Comparison of ENCODE assay signal across 8 mouse cellular contexts in genomic region chr2:26236681-26237289, GRCm38 (mm10). TPM values are rescaled to one million over a fixed set of nuclear protein-coding genes. Genes with fewer than 3 reads are reported as not detected.
DNase-seq lines count a peak whose midpoint lies in the region; ATAC-seq and TF ChIP-seq lines count a peak whose summit lies in the region.

No protein-coding gene starts in this region.

- no peak for DNase-seq in kidney, postnatal 0 days (ENCODE audit: low spot score)
- no peak for DNase-seq in kidney, adult 8-10 months
- DNase-seq in B cell, adult 2 months, result no peak
- no peak for DNase-seq in adrenal gland, postnatal 14 days

- no peak for TF ChIP-seq POLR2A in bone marrow, adult 2 months (IDR thresholded peaks at IDR 0.05; ENCODE audit: borderline replicate concordance, control insufficient read depth, low read depth, low read length)
- TF ChIP-seq POLR2A in olfactory bulb, adult 2 months (IDR thresholded peaks at IDR 0.05; ENCODE audit: insufficient read depth, low read depth, low read length), result no peak

- peak; percentile 41; the same call in 1 of the 2 replicates for ATAC-seq in kidney, postnatal 0 days (replicated peaks; ENCODE audit: low FRiP score, low read depth)
- ATAC-seq in forebrain, embryonic 12.5 days (ENCODE audit: low FRiP score), result peak; percentile 65
- ATAC-seq in limb, embryonic 13.5 days (ENCODE audit: low FRiP score, low read depth), result peak; percentile 79

- H3K4me1 ChIP-seq in kidney, postnatal 0 days (replicated peaks; ENCODE audit: insufficient read depth, low read length), result peaks cover 6% of the 10 kb centered on the region
- H3K4me1 ChIP-seq in bone marrow, adult 2 months (ENCODE audit: control insufficient read depth, insufficient read depth, low read length), result peaks cover 1% of the 10 kb centered on the region; the same call in 1 of the 2 replicates
- peaks cover 12% of the 10 kb centered on the region for H3K4me1 ChIP-seq in forebrain, embryonic 12.5 days
- peaks cover 30% of the 10 kb centered on the region for H3K4me1 ChIP-seq in limb, embryonic 13.5 days
- H3K4me1 ChIP-seq in olfactory bulb, adult 2 months (ENCODE audit: control insufficient read depth, insufficient read depth, low read length), result peaks cover 26% of the 10 kb centered on the region

- no peak for TF ChIP-seq CTCF in kidney, postnatal 0 days (IDR thresholded peaks at IDR 0.05; ENCODE audit: low read depth)
- TF ChIP-seq CTCF in bone marrow, adult 2 months (IDR thresholded peaks at IDR 0.05; ENCODE audit: control insufficient read depth, insufficient read depth, low read length), result no peak
- TF ChIP-seq CTCF in olfactory bulb, adult 2 months (IDR thresholded peaks at IDR 0.05; ENCODE audit: insufficient read depth, low read depth, low read length), result no peak

- peak overlapping the region; percentile 72 for H3K27ac ChIP-seq in kidney, postnatal 0 days
- H3K27ac ChIP-seq in bone marrow, adult 2 months (ENCODE audit: control insufficient read depth, insufficient read depth, low read depth, low read length, poor library complexity), result peak overlapping the region; percentile 37; the same call in 1 of the 2 replicates
- peak overlapping the region; percentile 74 for H3K27ac ChIP-seq in forebrain, embryonic 12.5 days
- peak overlapping the region; percentile 79 for H3K27ac ChIP-seq in limb, embryonic 13.5 days
- H3K27ac ChIP-seq in olfactory bulb, adult 2 months (ENCODE audit: insufficient read depth, low read depth, low read length), result peak overlapping the region; percentile 35; the same call in 1 of the 2 replicates

- under 1% methylated on average over 45 of the region's 51 CpGs for WGBS in kidney, postnatal 0 days
- under 1% methylated on average over 51 of the region's 51 CpGs for WGBS in bone marrow, adult 2 months
- under 1% methylated on average over 49 of the region's 51 CpGs for WGBS in forebrain, embryonic 12.5 days
- under 1% methylated on average over 41 of the region's 51 CpGs for WGBS in limb, embryonic 13.5 days
- under 1% methylated on average over 51 of the region's 51 CpGs for WGBS in olfactory bulb, adult 2 months

- no peaks in the 10 kb centered on the region for H3K27me3 ChIP-seq in kidney, postnatal 0 days (ENCODE audit: insufficient read depth, low read length)
- no peaks in the 10 kb centered on the region for H3K27me3 ChIP-seq in forebrain, embryonic 12.5 days
- H3K27me3 ChIP-seq in limb, embryonic 13.5 days, result no peaks in the 10 kb centered on the region

- peak overlapping the region; percentile 89 for H3K4me2 ChIP-seq in kidney, postnatal 0 days (ENCODE audit: low read length)
- H3K4me2 ChIP-seq in forebrain, embryonic 12.5 days, result peak overlapping the region; percentile 85
- H3K4me2 ChIP-seq in limb, embryonic 13.5 days (replicated peaks), result peak overlapping the region; percentile 90

- H3K9me3 ChIP-seq in kidney, postnatal 0 days (replicated peaks; ENCODE audit: low read length), result no peaks in the 10 kb centered on the region
- H3K9me3 ChIP-seq in forebrain, embryonic 12.5 days, result no peaks in the 10 kb centered on the region
- no peaks in the 10 kb centered on the region for H3K9me3 ChIP-seq in limb, embryonic 13.5 days

- no peaks in the 10 kb centered on the region for H3K36me3 ChIP-seq in kidney, postnatal 0 days (ENCODE audit: insufficient read depth, low read length)
- H3K36me3 ChIP-seq in forebrain, embryonic 12.5 days (replicated peaks), result 0 out of 2 replicates have a peak, but pooled peaks cover 3% of the 10 kb centered on the region
- peaks cover 5% of the 10 kb centered on the region; the same call in 1 of the 2 replicates for H3K36me3 ChIP-seq in limb, embryonic 13.5 days

- H3K4me3 ChIP-seq in kidney, postnatal 0 days (replicated peaks; ENCODE audit: low read depth, low read length), result peak overlapping the region; percentile 74
- H3K4me3 ChIP-seq in bone marrow, adult 2 months (replicated peaks; ENCODE audit: control insufficient read depth, low read depth, low read length), result peak overlapping the region; percentile 90
- H3K4me3 ChIP-seq in forebrain, embryonic 12.5 days (replicated peaks), result peak overlapping the region; percentile 73
- H3K4me3 ChIP-seq in limb, embryonic 13.5 days, result peak overlapping the region; percentile 86
- peak overlapping the region; percentile 83 for H3K4me3 ChIP-seq in olfactory bulb, adult 2 months (ENCODE audit: insufficient read depth, low read depth, low read length)

- peak overlapping the region; percentile 73 for H3K9ac ChIP-seq in kidney, postnatal 0 days (ENCODE audit: low read depth, low read length)
- peak overlapping the region; percentile 86 for H3K9ac ChIP-seq in forebrain, embryonic 12.5 days
- H3K9ac ChIP-seq in limb, embryonic 13.5 days, result peak overlapping the region; percentile 84

RNA-seq across cellular contexts. Expression of gene Qsox2, which starts 0.5 kb away (rescaled TPM):
- polyA plus RNA-seq in kidney, postnatal 0 days (2015; fragmentation: Nextera tagmentation; extraction: Ambion mirVana), result 11.3 and 12.5 TPM in 2 replicates
- 2.2 and 2.6 TPM in 2 replicates for polyA plus RNA-seq in bone marrow, adult 2 months (2011; ENCODE audit: insufficient read depth, insufficient read length, low replicate concordance, missing spikeins)
- polyA plus RNA-seq in forebrain, embryonic 12.5 days (2016; fragmentation: Nextera tagmentation; extraction: Ambion mirVana), result 20.0 and 21.4 TPM in 2 replicates
- 14.9 and 16.0 TPM in 2 replicates for polyA plus RNA-seq in limb, embryonic 13.5 days (2015; fragmentation: Nextera tagmentation; extraction: Ambion mirVana)
- polyA plus RNA-seq in olfactory bulb, adult 2 months (2012; ENCODE audit: insufficient read depth, insufficient read length, low replicate concordance, missing spikeins), result not detected in 2 replicates
- total RNA-seq in adrenal gland, postnatal 14 days (2021), result 18.6 and 19.0 TPM in 2 replicates

RNA-seq across cellular contexts. Expression of gene Lhx3, which starts 28.7 kb away (rescaled TPM):
- not detected in 2 replicates for polyA plus RNA-seq in kidney, postnatal 0 days (2015; fragmentation: Nextera tagmentation; extraction: Ambion mirVana)
- not detected in 2 replicates for polyA plus RNA-seq in bone marrow, adult 2 months (2011; ENCODE audit: insufficient read depth, insufficient read length, low replicate concordance, missing spikeins)
- polyA plus RNA-seq in forebrain, embryonic 12.5 days (2016; fragmentation: Nextera tagmentation; extraction: Ambion mirVana), result 0.15 TPM in 1 of 2 replicates, not detected in the other
- polyA plus RNA-seq in limb, embryonic 13.5 days (2015; fragmentation: Nextera tagmentation; extraction: Ambion mirVana), result not detected in 2 replicates
- not detected in 2 replicates for polyA plus RNA-seq in olfactory bulb, adult 2 months (2012; ENCODE audit: insufficient read depth, insufficient read length, low replicate concordance, missing spikeins)
- total RNA-seq in adrenal gland, postnatal 14 days (2021), result 0.30 TPM in 1 of 2 replicates, not detected in the other

RNA-seq across cellular contexts. Expression of gene Ccdc187, which starts 57.6 kb away (rescaled TPM):
- polyA plus RNA-seq in kidney, postnatal 0 days (2015; fragmentation: Nextera tagmentation; extraction: Ambion mirVana), result 0.04 TPM in 1 of 2 replicates, not detected in the other
- 0.20 TPM in 1 of 2 replicates, not detected in the other for polyA plus RNA-seq in bone marrow, adult 2 months (2011; ENCODE audit: insufficient read depth, insufficient read length, low replicate concordance, missing spikeins)
- polyA plus RNA-seq in forebrain, embryonic 12.5 days (2016; fragmentation: Nextera tagmentation; extraction: Ambion mirVana), result 0.34 and 0.45 TPM in 2 replicates
- polyA plus RNA-seq in limb, embryonic 13.5 days (2015; fragmentation: Nextera tagmentation; extraction: Ambion mirVana), result 0.04 TPM in 1 of 2 replicates, not detected in the other
- polyA plus RNA-seq in olfactory bulb, adult 2 months (2012; ENCODE audit: insufficient read depth, insufficient read length, low replicate concordance, missing spikeins), result not detected in 2 replicates
- 1.0 and 1.5 TPM in 2 replicates for total RNA-seq in adrenal gland, postnatal 14 days (2021)
